Mouse (Mus musculus) neural tube, postnatal 0 days (tissue): ENCODE results near the gene 2900092C05Rik. TPM values are rescaled to one million over a fixed set of nuclear protein-coding genes. Genes with fewer than 3 reads are reported as not detected.

Experiments
- polyA plus RNA-seq: library from polyadenylated mRNA; unstranded; fragments of >200 nt; fragmentation: Nextera tagmentation; extraction: Ambion mirVana; gene quantifications from 2 replicates; pipeline ENCODE4 v1.2.1, GENCODE M21; 2015

2900092C05Rik gene
- not detected in 2 replicates for polyA plus RNA-seq

GRCm38 (mm10) chr7:12512217-12512616, at the start of gene 2900092C05Rik:
TSS of gene 2900092C05Rik (plus strand) at chr7:12512517.

GRCm38 (mm10) chr7:12478158-12479008, 33.9 kb upstream of the 2900092C05Rik start, which contains the start of gene Zfp606:
TSS of gene Zfp606 (plus strand) at chr7:12478293.

Other genes starting within 250 kb of the 2900092C05Rik start
- not detected in 2 replicates for gene Vmn1r81, start 244.2 kb upstream of the 2900092C05Rik start, polyA plus RNA-seq
- gene Vmn1r82, start 212.1 kb upstream of the 2900092C05Rik start, polyA plus RNA-seq: not detected in 2 replicates
- not detected in 2 replicates for gene Vmn1r83, start 183.0 kb upstream of the 2900092C05Rik start, polyA plus RNA-seq
- not detected in 2 replicates for gene Vmn1r84, start 143.2 kb upstream of the 2900092C05Rik start, polyA plus RNA-seq
- gene Zfp551, start 89.8 kb upstream of the 2900092C05Rik start, polyA plus RNA-seq: 6.9 and 7.3 TPM in 2 replicates
- gene Zfp606, start 34.2 kb upstream of the 2900092C05Rik start, polyA plus RNA-seq: 16.8 TPM in 2 replicates
- 0.01 TPM in 1 of 2 replicates, not detected in the other for gene Vmn2r53, start 96.3 kb downstream of the 2900092C05Rik start, polyA plus RNA-seq
- gene Vmn2r54, start 127.8 kb downstream of the 2900092C05Rik start, polyA plus RNA-seq: not detected in 2 replicates
- gene Vmn2r55, start 172.5 kb downstream of the 2900092C05Rik start, polyA plus RNA-seq: not detected in 2 replicates
- gene Vmn2r56, start 222.5 kb downstream of the 2900092C05Rik start, polyA plus RNA-seq: not detected in 2 replicates